10 mouse cellular contexts compared by ENCODE assay signal in genomic region chr15:98632921-98633320, GRCm38 (mm10). TPM values are rescaled to one million over a fixed set of nuclear protein-coding genes. Genes with fewer than 3 reads are reported as not detected.
DNase-seq lines count a peak whose midpoint lies in the region; ATAC-seq and TF ChIP-seq lines count a peak whose summit lies in the region.
"Had no signal": no experiment of that assay in that cellular context is flagged by ENCODE, and none has a peak within 500 bp of the region (broad histone marks: within the 10 kb centered on the region; RNA-seq: fewer than 3 reads in every experiment).

No protein-coding gene starts in this region.

- TF ChIP-seq POLR2A in MEL (IDR thresholded peaks at IDR 0.05; ENCODE audit: control insufficient read depth in 1 of 2, insufficient read depth in 1 of 2, low read depth in 1 of 2, low read length in 2 of 2, poor library complexity in 1 of 2) = no peak

- no peaks in the 10 kb centered on the region for H3K9me3 ChIP-seq in MEL (replicated peaks; ENCODE audit: insufficient read depth, low read length)
- H3K9me3 ChIP-seq in hindbrain, embryonic 10.5 days = no peaks in the 10 kb centered on the region
- H3K9me3 ChIP-seq in midbrain, embryonic 16.5 days (replicated peaks; ENCODE audit: control insufficient read depth, low read length, poor library complexity, severe bottlenecking) = no peaks in the 10 kb centered on the region

- TF ChIP-seq RAD21 in MEL (IDR thresholded peaks at IDR 0.05; ENCODE audit: low read depth, low read length) = no peak

- peaks cover 7 to 13% of the 10 kb centered on the region in 2 experiments for H3K27me3 ChIP-seq in MEL (ENCODE audit: control insufficient read depth in 1 of 2, insufficient read depth in 2 of 2, low read length in 2 of 2)
- peaks cover 97% of the 10 kb centered on the region for H3K27me3 ChIP-seq in hindbrain, embryonic 10.5 days (ENCODE audit: insufficient read depth, poor library complexity, severe bottlenecking)
- no peaks in the 10 kb centered on the region for H3K27me3 ChIP-seq in midbrain, embryonic 16.5 days (ENCODE audit: control insufficient read depth, insufficient read depth, low read depth, low read length)

- peak; percentile 45 for DNase-seq in cerebellum, adult 9-11 months
- no peak for DNase-seq in cerebellum, postnatal 10 days
- peak; percentile 49 for DNase-seq in MEL (ENCODE audit: low read depth, low spot score)
- DNase-seq in hindbrain, embryonic 10.5 days (ENCODE audit: low spot score) = peak; percentile 64
- DNase-seq in urinary bladder, postnatal 10 days (ENCODE audit: low spot score) = no peak
- DNase-seq in right cerebral cortex, postnatal 10 days (ENCODE audit: low spot score in 2 of 2) = no peak
- DNase-seq in adipocyte (ENCODE audit: low spot score) = no peak
- DNase-seq: thymus, adult 18-20 months had no signal

- peaks cover 0 to 17% of the 10 kb centered on the region in 2 experiments; a peak in 3 of 4 replicates for H3K4me1 ChIP-seq in MEL (ENCODE audit: control insufficient read depth in 1 of 2, insufficient read depth in 2 of 2, low read length in 2 of 2)
- peaks cover 96% of the 10 kb centered on the region for H3K4me1 ChIP-seq in hindbrain, embryonic 10.5 days (replicated peaks)
- H3K4me1 ChIP-seq in midbrain, embryonic 16.5 days (ENCODE audit: control insufficient read depth, insufficient read depth, low read length) = peaks cover 48% of the 10 kb centered on the region

- peak overlapping the region; percentile 69 for H3K4me2 ChIP-seq in midbrain, embryonic 16.5 days (ENCODE audit: low read length)

- ATAC-seq in midbrain, embryonic 16.5 days = no peak

- peaks cover 0 to 11% of the 10 kb centered on the region in 2 experiments; a peak in 2 of 4 replicates for H3K36me3 ChIP-seq in MEL (ENCODE audit: control insufficient read depth in 1 of 2, insufficient read depth in 2 of 2, low read length in 2 of 2)
- H3K36me3 ChIP-seq in hindbrain, embryonic 10.5 days = peaks cover 4% of the 10 kb centered on the region
- H3K36me3 ChIP-seq in midbrain, embryonic 16.5 days (ENCODE audit: control insufficient read depth, insufficient read depth, low read length) = no peaks in the 10 kb centered on the region

- H3K4me3 ChIP-seq in MEL (ENCODE audit: control insufficient read depth in 1 of 2, insufficient read depth in 1 of 2, low read depth in 2 of 2, low read length in 2 of 2) = no peak overlapping the region
- H3K4me3 ChIP-seq in hindbrain, embryonic 10.5 days = peak overlapping the region; percentile 87
- peak overlapping the region; percentile 84 for H3K4me3 ChIP-seq in midbrain, embryonic 16.5 days (ENCODE audit: low read depth, low read length)

- 0% methylated on average over 4 of the region's 4 CpGs for WGBS in hindbrain, embryonic 10.5 days
- 0% methylated on average over 4 of the region's 4 CpGs for WGBS in midbrain, embryonic 16.5 days

- TF ChIP-seq CTCF in MEL (IDR thresholded peaks at IDR 0.05 in 2 of 3, conservative IDR thresholded peaks at IDR 0.05 in 1 of 3; ENCODE audit: control insufficient read depth in 1 of 3, insufficient read depth in 1 of 3, low read depth in 2 of 3, low read length in 3 of 3, poor library complexity in 1 of 3, severe bottlenecking in 1 of 3) = no peak

- no peak for TF ChIP-seq EP300 in MEL (IDR thresholded peaks at IDR 0.05; ENCODE audit: low read depth in 1 of 2, low read length in 2 of 2)

- H3K9ac ChIP-seq in MEL (ENCODE audit: control insufficient read depth, low read depth, low read length, poor library complexity, severe bottlenecking) = no peak overlapping the region
- H3K9ac ChIP-seq in midbrain, embryonic 16.5 days (ENCODE audit: low read depth, low read length) = peak overlapping the region; percentile 96

- no peaks in the 10 kb centered on the region; the same call in 1 of the 2 replicates for H3K79me2 ChIP-seq in MEL (ENCODE audit: control insufficient read depth, insufficient read depth, low read length, poor library complexity)

- H3K27ac ChIP-seq in MEL (ENCODE audit: control insufficient read depth, low read depth, low read length) = no peak overlapping the region
- peak overlapping the region; percentile 98 for H3K27ac ChIP-seq in hindbrain, embryonic 10.5 days
- H3K27ac ChIP-seq in midbrain, embryonic 16.5 days (ENCODE audit: low read length) = peak overlapping the region; percentile 98

TF ChIP-seq in MEL, 35 proteins besides CTCF, POLR2A, EP300 and RAD21:
- TF ChIP-seq MYB (IDR thresholded peaks at IDR 0.05; ENCODE audit: low read depth, low read length) (no peak), CHD2 (IDR thresholded peaks at IDR 0.05; ENCODE audit: low read length) (no peak), SIN3A (IDR thresholded peaks at IDR 0.05; ENCODE audit: low read length) (0 out of 2 replicates have a peak, but pooled peaks have one; percentile 20)

RNA-seq across cellular contexts. Expression of gene Cacnb3, which starts 2.3 kb away (rescaled TPM):
- total RNA-seq in MEL (2012; rRNA removed) = 1.4 TPM in 2 replicates
- polyA plus RNA-seq in MEL (2012; ENCODE audit: insufficient read depth in 1 of 2, insufficient read length in 2 of 2, low read depth in 1 of 2, low replicate concordance in 2 of 2, missing spikeins in 1 of 2) = 1 to 10 TPM in 1 of 2 experiments, not detected in 1; 8.5 TPM
- 38.8 and 58.6 TPM in 2 replicates for polyA plus RNA-seq in hindbrain, embryonic 10.5 days (2016; fragmentation: Nextera tagmentation; extraction: Ambion mirVana)
- polyA plus RNA-seq in midbrain, embryonic 16.5 days (2015; fragmentation: Nextera tagmentation; extraction: Ambion mirVana) = 198 and 205 TPM in 2 replicates
- total RNA-seq: common myeloid progenitor, adult 5-6 weeks had no signal

RNA-seq across cellular contexts. Expression of gene Adcy6, which starts 23.0 kb away (rescaled TPM):
- total RNA-seq in MEL (2012; rRNA removed) = 58.9 and 76.0 TPM in 2 replicates
- polyA plus RNA-seq in MEL (2012; ENCODE audit: insufficient read depth in 1 of 2, insufficient read length in 2 of 2, low read depth in 1 of 2, low replicate concordance in 2 of 2, missing spikeins in 1 of 2) = 10 to 100 TPM in 1 of 2 experiments, not detected in 1; 77.3 TPM
- 11.6 and 12.0 TPM in 2 replicates for polyA plus RNA-seq in hindbrain, embryonic 10.5 days (2016; fragmentation: Nextera tagmentation; extraction: Ambion mirVana)
- 9.9 and 10.2 TPM in 2 replicates for polyA plus RNA-seq in midbrain, embryonic 16.5 days (2015; fragmentation: Nextera tagmentation; extraction: Ambion mirVana)

RNA-seq across cellular contexts. Expression of gene Ddx23, which starts 29.8 kb away (rescaled TPM):
- total RNA-seq in MEL (2012; rRNA removed) = 193 and 213 TPM in 2 replicates
- 100 to 1,000 TPM; 194 to 252 TPM for polyA plus RNA-seq in MEL (2012; ENCODE audit: insufficient read depth in 1 of 2, insufficient read length in 2 of 2, low read depth in 1 of 2, low replicate concordance in 2 of 2, missing spikeins in 1 of 2)
- polyA plus RNA-seq in hindbrain, embryonic 10.5 days (2016; fragmentation: Nextera tagmentation; extraction: Ambion mirVana) = 22.8 and 23.8 TPM in 2 replicates
- polyA plus RNA-seq in midbrain, embryonic 16.5 days (2015; fragmentation: Nextera tagmentation; extraction: Ambion mirVana) = 17.8 and 18.9 TPM in 2 replicates

RNA-seq across cellular contexts. Expression of gene Rnd1, which starts 44.3 kb away (rescaled TPM):
- 5.8 and 6.0 TPM in 2 replicates for total RNA-seq in MEL (2012; rRNA removed)
- polyA plus RNA-seq in MEL (2012; ENCODE audit: insufficient read depth in 1 of 2, insufficient read length in 2 of 2, low read depth in 1 of 2, low replicate concordance in 2 of 2, missing spikeins in 1 of 2) = 1 to 10 TPM in 1 of 2 experiments, not detected in 1; 5.5 TPM
- 3.7 and 5.8 TPM in 2 replicates for polyA plus RNA-seq in hindbrain, embryonic 10.5 days (2016; fragmentation: Nextera tagmentation; extraction: Ambion mirVana)
- 15.5 and 19.8 TPM in 2 replicates for polyA plus RNA-seq in midbrain, embryonic 16.5 days (2015; fragmentation: Nextera tagmentation; extraction: Ambion mirVana)

Comparison
In these comparisons a context has a peak if more than half of its experiments do, and no peak if none do; other contexts are left out.
1. DNase-seq: peak in cerebellum, adult 9-11 months (single experiment), MEL (single experiment) and hindbrain, embryonic 10.5 days (single experiment); none in cerebellum, postnatal 10 days (0 of 2), urinary bladder, postnatal 10 days (single experiment), right cerebral cortex, postnatal 10 days (0 of 2) and adipocyte (single experiment).
2. H3K4me3 ChIP-seq: peak in hindbrain, embryonic 10.5 days (single experiment) and midbrain, embryonic 16.5 days (single experiment); none in MEL (0 of 2).